Mouse (Mus musculus): ENCODE measurements around the gene Srgn. TPM values are rescaled to one million over a fixed set of nuclear protein-coding genes. Genes with fewer than 3 reads are reported as not detected.
"Not testable (repeated sequence)": the region's sequence is repeated elsewhere in the genome, so short reads cannot be mapped to it uniquely, and the experiment has no call there.

Srgn gene
- polyA plus RNA-seq, 1 experiment from 2014 or later = 9.6 TPM

- H3K9me3 ChIP-seq (ENCODE audit: low read length) = no peaks in the 10 kb centered on the region
- H3K36me3 ChIP-seq (ENCODE audit: insufficient read depth, low read length) = no peaks in the 10 kb centered on the region; the same call in 1 of the 2 replicates
- no peak overlapping the region for H3K4me2 ChIP-seq (replicated peaks; ENCODE audit: low read depth, low read length)
- no peak overlapping the region for H3K9ac ChIP-seq (replicated peaks; ENCODE audit: low read length)
- no peak overlapping the region for H3K27ac ChIP-seq (ENCODE audit: low read length)
- 95% methylated on average over 4 of the region's 4 CpGs for WGBS
- ATAC-seq (ENCODE audit: low FRiP score, low TSS enrichment) = no peak
- H3K4me3 ChIP-seq (ENCODE audit: low read length) = no peak overlapping the region
- H3K27me3 ChIP-seq (ENCODE audit: insufficient read depth, low read length) = no peaks in the 10 kb centered on the region
- H3K4me1 ChIP-seq (ENCODE audit: insufficient read depth, low read length) = no peaks in the 10 kb centered on the region
Observed at GRCm38 (mm10) chr10:62469736-62470135, 57.5 kb downstream of the Srgn start.

GRCm38 (mm10) chr10:62461321-62461720 is 65.9 kb downstream of the Srgn start:
- Histone ChIP-seq H3K27me3 (ENCODE audit: insufficient read depth, low read length) (no peaks in the 10 kb centered on the region), H3K9ac (replicated peaks; ENCODE audit: low read length) (no peak overlapping the region), H3K4me2 (replicated peaks; ENCODE audit: low read depth, low read length) (no peak overlapping the region), H3K27ac (ENCODE audit: low read length) (no peak overlapping the region), H3K9me3 (ENCODE audit: low read length) (no peaks in the 10 kb centered on the region), H3K36me3 (ENCODE audit: insufficient read depth, low read length) (peaks cover 30% of the 10 kb centered on the region), H3K4me1 (ENCODE audit: insufficient read depth, low read length) (no peaks in the 10 kb centered on the region), H3K4me3 (ENCODE audit: low read length) (no peak overlapping the region)
- ATAC-seq (ENCODE audit: low FRiP score, low TSS enrichment) = no peak

GRCm38 (mm10) chr10:62452001-62452400 is 75.2 kb downstream of the Srgn start:
- H3K9me3 ChIP-seq (ENCODE audit: low read length); ATAC-seq (ENCODE audit: low FRiP score, low TSS enrichment); H3K4me2 ChIP-seq (replicated peaks; ENCODE audit: low read depth, low read length); H3K4me3 ChIP-seq (ENCODE audit: low read length); H3K27me3 ChIP-seq (ENCODE audit: insufficient read depth, low read length); H3K9ac ChIP-seq (replicated peaks; ENCODE audit: low read length); H3K27ac ChIP-seq (ENCODE audit: low read length): not testable (repeated sequence)
- H3K36me3 ChIP-seq (ENCODE audit: insufficient read depth, low read length) = peaks cover 24% of the 10 kb centered on the region
- H3K4me1 ChIP-seq (ENCODE audit: insufficient read depth, low read length) = peaks cover 17% of the 10 kb centered on the region
- 75% methylated on average over 11 of the region's 11 CpGs for WGBS

GRCm38 (mm10) chr10:62450280-62450640 is 77.0 kb downstream of the Srgn start:
- WGBS = 39% methylated on average over 18 of the region's 18 CpGs
- Histone ChIP-seq H3K27ac (ENCODE audit: low read length) (peak overlapping the region; percentile 81), H3K9me3 (ENCODE audit: low read length) (no peaks in the 10 kb centered on the region), H3K9ac (replicated peaks; ENCODE audit: low read length) (peak overlapping the region; percentile 92), H3K27me3 (ENCODE audit: insufficient read depth, low read length) (no peaks in the 10 kb centered on the region), H3K36me3 (ENCODE audit: insufficient read depth, low read length) (peaks cover 28% of the 10 kb centered on the region), H3K4me1 (ENCODE audit: insufficient read depth, low read length) (peaks cover 17% of the 10 kb centered on the region), H3K4me2 (replicated peaks; ENCODE audit: low read depth, low read length) (peak overlapping the region; percentile 73), H3K4me3 (ENCODE audit: low read length) (peak overlapping the region; percentile 95)
- ATAC-seq (ENCODE audit: low FRiP score, low TSS enrichment) = peak; percentile 29

- Histone ChIP-seq H3K9me3 (ENCODE audit: low read length) (no peaks in the 10 kb centered on the region), H3K4me2 (replicated peaks; ENCODE audit: low read depth, low read length) (peak within 1 kb of the TSS; percentile 73), H3K27me3 (ENCODE audit: insufficient read depth, low read length) (no peaks in the 10 kb centered on the region), H3K27ac (ENCODE audit: low read length) (peak within 1 kb of the TSS; percentile 81), H3K4me3 (ENCODE audit: low read length) (peak within 1 kb of the TSS; percentile 95), H3K36me3 (ENCODE audit: insufficient read depth, low read length) (peaks cover 30% of the 10 kb centered on the region), H3K4me1 (ENCODE audit: insufficient read depth, low read length) (peaks cover 17% of the 10 kb centered on the region), H3K9ac (replicated peaks; ENCODE audit: low read length) (peak within 1 kb of the TSS; percentile 92)
- WGBS = under 1% methylated on average over 73 of the region's 73 CpGs
- ATAC-seq (ENCODE audit: low FRiP score, low TSS enrichment) = peak; percentile 90
Observed at GRCm38 (mm10) chr10:62449364-62450279, 77.6 kb downstream of the Srgn start, which contains the start of the genes 4930507D05Rik and Supv3l1. Gene 4930507D05Rik (plus strand): TSS chr10:62449489. Gene Supv3l1 (minus strand): TSS chr10:62449738.

Other genes starting within 250 kb of the Srgn start
- 67.5 and 68.2 TPM in 2 replicates for gene Hk1, start 147.5 kb downstream of the Srgn start, polyA plus RNA-seq (2015; fragmentation: Nextera tagmentation; extraction: Ambion mirVana)
- gene Hkdc1, start 105.0 kb downstream of the Srgn start, polyA plus RNA-seq (2015; fragmentation: Nextera tagmentation; extraction: Ambion mirVana) = 4.0 and 5.1 TPM in 2 replicates
- 0.66 and 0.99 TPM in 2 replicates for gene 4930507D05Rik, start 78.0 kb downstream of the Srgn start, polyA plus RNA-seq (2015; fragmentation: Nextera tagmentation; extraction: Ambion mirVana)
- gene Supv3l1, start 77.7 kb downstream of the Srgn start, polyA plus RNA-seq (2015; fragmentation: Nextera tagmentation; extraction: Ambion mirVana) = 32.3 and 32.5 TPM in 2 replicates
- gene Vps26a, start 40.6 kb downstream of the Srgn start, polyA plus RNA-seq (2015; fragmentation: Nextera tagmentation; extraction: Ambion mirVana) = 84.6 and 88.6 TPM in 2 replicates
- 35.5 and 39.0 TPM in 2 replicates for gene Kif1bp, start 51.0 kb upstream of the Srgn start, polyA plus RNA-seq (2015; fragmentation: Nextera tagmentation; extraction: Ambion mirVana)
- gene Ddx21, start 74.8 kb upstream of the Srgn start, polyA plus RNA-seq (2015; fragmentation: Nextera tagmentation; extraction: Ambion mirVana) = 20.8 and 23.2 TPM in 2 replicates
- gene Ddx50, start 123.8 kb upstream of the Srgn start, polyA plus RNA-seq (2015; fragmentation: Nextera tagmentation; extraction: Ambion mirVana) = 116 and 119 TPM in 2 replicates
- gene Stox1, start 198.7 kb upstream of the Srgn start, polyA plus RNA-seq (2015; fragmentation: Nextera tagmentation; extraction: Ambion mirVana) = 2.1 and 2.4 TPM in 2 replicates